Mouse (Mus musculus) olfactory bulb, adult 2 months (tissue): ENCODE results near the gene Smu1. TPM values are rescaled to one million over a fixed set of nuclear protein-coding genes. Genes with fewer than 3 reads are reported as not detected.

ENCODE experiments used
- H3K27ac ChIP-seq: fragments of 200-500 bp; 2 replicates; pipeline ENCODE4 v1.5.1; 2012; ENCODE audit warnings: low read depth, low read length; ENCODE audit not compliant: insufficient read depth
- H3K4me1 ChIP-seq: fragments of 200-500 bp; 2 replicates; pipeline ENCODE4 v1.6.1; 2012; ENCODE audit warnings: low read length; ENCODE audit not compliant: control insufficient read depth, insufficient read depth
- H3K4me3 ChIP-seq: fragments of 200-500 bp; 2 replicates; pipeline ENCODE4 v1.5.1; 2012; ENCODE audit warnings: mild to moderate bottlenecking, low read depth, low read length, moderate library complexity; ENCODE audit not compliant: insufficient read depth
- CTCF ChIP-seq: fragments of 200-500 bp; IDR thresholded peaks from 2 replicates; pipeline ENCODE4 v1.5.1; 2012; ENCODE audit warnings: low read depth, mild to moderate bottlenecking, low read length, moderate library complexity; ENCODE audit not compliant: insufficient read depth
- POLR2A ChIP-seq: fragments of 200-500 bp; IDR thresholded peaks from 2 replicates; pipeline ENCODE4 v1.6.1; 2012; ENCODE audit warnings: mild to moderate bottlenecking, low read depth, low read length, moderate library complexity; ENCODE audit not compliant: insufficient read depth
- WGBS: fragments of 180-500 bp; shearing (Covaris S2); methylation state at CpG from one replicate; pipeline ENCODE4 v1.1.7; 2018; 5-methylcytosine and 5-hydroxymethylcytosine counted together
- polyA plus RNA-seq: library from polyadenylated mRNA; stranded (reverse); fragments of >200 nt; gene quantifications from 2 replicates; pipeline ENCODE4 v1.2.4, GENCODE M21; 2012; ENCODE audit warnings: low replicate concordance; ENCODE audit not compliant: missing spikeins, insufficient read depth, insufficient read length

Smu1 gene
- polyA plus RNA-seq, 1 experiment, result not detected

GRCm38 (mm10) chr4:40774279-40775259, 16.8 kb upstream of the Smu1 start:
- H3K27ac ChIP-seq, result no peak overlapping the region
- TF ChIP-seq CTCF (peak; percentile 62), POLR2A (no peak)
- H3K4me3 ChIP-seq, result no peak overlapping the region
- WGBS, result 24% methylated on average over 12 of the region's 12 CpGs
- peaks cover 11% of the 10 kb centered on the region for H3K4me1 ChIP-seq

- TF ChIP-seq CTCF (no peak), POLR2A (no peak)
- no peak overlapping the region for H3K27ac ChIP-seq
- no peak overlapping the region for H3K4me3 ChIP-seq
- H3K4me1 ChIP-seq, result no peaks in the 10 kb centered on the region
- 58% methylated on average over 5 of the region's 5 CpGs for WGBS
These were observed 2.2 kb upstream of the Smu1 start for GRCm38 (mm10) chr4:40759876-40760275.

GRCm38 (mm10) chr4:40757157-40757779, 455 bp downstream of the Smu1 start:
- Histone ChIP-seq H3K27ac (no peak overlapping the region), H3K4me3 (peak overlapping the region; percentile 98), H3K4me1 (no peaks in the 10 kb centered on the region)
- TF ChIP-seq POLR2A (no peak), CTCF (no peak)
- 1% methylated on average over 39 of the region's 39 CpGs for WGBS

GRCm38 (mm10) chr4:40735351-40735750, 22.4 kb downstream of the Smu1 start:
- H3K4me1 ChIP-seq, result peaks cover 2% of the 10 kb centered on the region; the same call in 1 of the 2 replicates
- TF ChIP-seq POLR2A (no peak), CTCF (no peak)
- H3K4me3 ChIP-seq, result no peak overlapping the region
- WGBS, result 59% methylated on average over 1 of the region's 1 CpGs
- H3K27ac ChIP-seq, result no peak overlapping the region

GRCm38 (mm10) chr4:40731262-40731661, 26.5 kb downstream of the Smu1 start:
- TF ChIP-seq POLR2A (no peak), CTCF (no peak)
- no peak overlapping the region for H3K4me3 ChIP-seq

GRCm38 (mm10) chr4:40727247-40727646, 30.5 kb downstream of the Smu1 start:
- 62% methylated on average over 1 of the region's 1 CpGs for WGBS
- TF ChIP-seq CTCF, result no peak

More at GRCm38 (mm10) chr4:40731262-40731661, 26.5 kb downstream of the Smu1 start:
- Histone ChIP-seq H3K4me1 (peaks cover 2% of the 10 kb centered on the region; the same call in 1 of the 2 replicates), H3K27ac (no peak overlapping the region)

GRCm38 (mm10) chr4:40725554-40725953, 32.2 kb downstream of the Smu1 start:
- no peak overlapping the region for H3K27ac ChIP-seq
- no peak overlapping the region for H3K4me3 ChIP-seq
- H3K4me1 ChIP-seq, result peaks cover 7% of the 10 kb centered on the region
- TF ChIP-seq POLR2A (no peak), CTCF (no peak)

More at GRCm38 (mm10) chr4:40727247-40727646, 30.5 kb downstream of the Smu1 start:
- Histone ChIP-seq H3K4me3 (no peak overlapping the region), H3K27ac (no peak overlapping the region), H3K4me1 (peaks cover 2% of the 10 kb centered on the region; the same call in 1 of the 2 replicates)

- Histone ChIP-seq H3K27ac (no peak overlapping the region), H3K4me1 (peaks cover 4% of the 10 kb centered on the region), H3K4me3 (no peak overlapping the region)
- 57% methylated on average over 7 of the region's 7 CpGs for WGBS
- TF ChIP-seq CTCF (no peak), POLR2A (no peak)
These were observed 32.6 kb downstream of the Smu1 start for GRCm38 (mm10) chr4:40725141-40725540.
